Mouse (Mus musculus) midbrain, postnatal 0 days (tissue): ENCODE data around the gene Vdac2. TPM values are rescaled to one million over a fixed set of nuclear protein-coding genes. Genes with fewer than 3 reads are reported as not detected.
A peak's percentile ranks its signal among the peaks of the same experiment; 100 is the strongest.

Source experiments
- ATAC-seq: fragments of 200-750 bp; cut with Nextera tagmentation; 2 replicates; pipeline ENCODE4 v1.8.0; 2017; ENCODE audit warnings: moderate number of reproducible peaks, mild to moderate bottlenecking, moderate TSS enrichment, moderate library complexity; ENCODE audit not compliant: low FRiP score
- DNase-seq: peaks from one replicate; pipeline ENCODE4 v3.0.0-alpha.2; 2015; ENCODE audit warnings: low spot score
- H3K27ac ChIP-seq: fragments of 300-500 bp; sonication (generic); 2 replicates; pipeline ENCODE4 v1.5.1; 2014; ENCODE audit warnings: low read depth, mild to moderate bottlenecking, low read length, mixed read lengths
- H3K27me3 ChIP-seq: fragments of 300-500 bp; sonication (generic); 2 replicates; pipeline ENCODE4 v1.6.1; 2014; ENCODE audit warnings: low read length, control low read depth, mixed read lengths; ENCODE audit not compliant: insufficient read depth
- H3K36me3 ChIP-seq: fragments of 300-500 bp; sonication (generic); 2 replicates; pipeline ENCODE4 v1.6.1; 2014; ENCODE audit warnings: low read length, control low read depth, mixed read lengths; ENCODE audit not compliant: insufficient read depth
- H3K4me1 ChIP-seq: fragments of 300-500 bp; sonication (generic); 2 replicates; pipeline ENCODE4 v1.6.1; 2014; ENCODE audit warnings: mild to moderate bottlenecking, control low read depth, antibody characterized with exemption, low read length, mixed read lengths; ENCODE audit not compliant: insufficient read depth
- H3K4me2 ChIP-seq: fragments of 300-500 bp; sonication (generic); 2 replicates; pipeline ENCODE4 v1.6.1; 2014; ENCODE audit warnings: low read depth, mild to moderate bottlenecking, low read length, mixed read lengths; ENCODE audit not compliant: poor library complexity, severe bottlenecking
- H3K4me3 ChIP-seq: fragments of 300-500 bp; sonication (generic); 2 replicates; pipeline ENCODE4 v1.5.1; 2014; ENCODE audit warnings: low read depth, mild to moderate bottlenecking, low read length, moderate library complexity
- H3K9ac ChIP-seq: fragments of 300-500 bp; sonication (generic); replicated peaks from 2 replicates; pipeline ENCODE4 v1.6.1; 2014; ENCODE audit warnings: mild to moderate bottlenecking, low read length, moderate library complexity, mixed read lengths; ENCODE audit not compliant: poor library complexity, severe bottlenecking
- H3K9me3 ChIP-seq: fragments of 300-500 bp; sonication (generic); 2 replicates; pipeline ENCODE4 v1.6.1; 2016; ENCODE audit warnings: low read length, control low read depth
- CTCF ChIP-seq: IDR thresholded peaks from 2 replicates; pipeline ENCODE4 v1.5.1; 2016; ENCODE audit warnings: antibody characterized with exemption, mild to moderate bottlenecking
- WGBS: fragments of 180-500 bp; shearing (Covaris S2); extraction: QIAGEN DNeasy Blood & Tissue Kit; methylation state at CpG from one replicate; pipeline ENCODE4 v1.1.7; 2014; 5-methylcytosine and 5-hydroxymethylcytosine counted together
- polyA plus RNA-seq: library from polyadenylated mRNA; unstranded; fragments of >200 nt; fragmentation: Nextera tagmentation; extraction: Ambion mirVana; gene quantifications from 2 replicates; pipeline ENCODE4 v1.2.1, GENCODE M21; 2015
- total RNA-seq: library from RNA; depleted of rRNA; stranded (reverse); fragments of >200 nt; gene quantifications from 2 replicates; pipeline ENCODE4 v1.2.3, GENCODE M21; 2014

Gene Vdac2
- total and polyA plus RNA-seq, 2 experiments from 2014 or later: 219 to 300 TPM

DNA sequence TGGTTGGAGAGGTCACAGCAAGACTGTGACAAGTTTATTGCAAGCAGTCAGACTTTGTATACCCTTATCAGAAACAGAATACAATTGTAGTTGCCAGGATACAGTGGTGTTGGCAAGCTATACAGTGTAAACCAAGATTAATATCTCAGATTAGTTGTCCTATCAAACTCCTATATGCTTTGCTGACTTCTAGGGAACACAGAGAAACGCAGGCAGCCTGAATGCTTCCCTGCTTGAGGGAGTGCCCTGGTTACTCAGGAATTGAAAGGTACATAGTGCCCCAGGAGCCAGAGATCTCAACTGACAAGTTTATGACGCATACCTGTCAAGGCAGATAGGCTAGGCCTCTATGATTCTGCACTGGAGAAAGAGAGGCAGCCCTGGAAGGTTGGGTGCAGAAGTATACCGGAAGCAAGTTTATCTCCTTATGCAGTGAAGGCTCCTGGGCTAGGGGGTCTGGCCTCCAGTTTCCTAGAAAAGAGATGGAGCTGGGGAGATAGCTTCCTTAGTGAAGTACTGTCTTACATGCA, 18.3 kb upstream of the Vdac2 start:
- no peak for ATAC-seq
- H3K36me3 ChIP-seq: no peaks in the 10 kb centered on the region
- H3K27ac ChIP-seq: no peak overlapping the region
- no peak overlapping the region for H3K9ac ChIP-seq
- H3K9me3 ChIP-seq: no peaks in the 10 kb centered on the region
- H3K4me2 ChIP-seq: no peak overlapping the region
- no peak for TF ChIP-seq CTCF
- H3K4me1 ChIP-seq: no peaks in the 10 kb centered on the region
- H3K4me3 ChIP-seq: no peak overlapping the region
- H3K27me3 ChIP-seq: no peaks in the 10 kb centered on the region
- no peak for DNase-seq
- 91% methylated on average over 3 of the region's 3 CpGs for WGBS

DNA sequence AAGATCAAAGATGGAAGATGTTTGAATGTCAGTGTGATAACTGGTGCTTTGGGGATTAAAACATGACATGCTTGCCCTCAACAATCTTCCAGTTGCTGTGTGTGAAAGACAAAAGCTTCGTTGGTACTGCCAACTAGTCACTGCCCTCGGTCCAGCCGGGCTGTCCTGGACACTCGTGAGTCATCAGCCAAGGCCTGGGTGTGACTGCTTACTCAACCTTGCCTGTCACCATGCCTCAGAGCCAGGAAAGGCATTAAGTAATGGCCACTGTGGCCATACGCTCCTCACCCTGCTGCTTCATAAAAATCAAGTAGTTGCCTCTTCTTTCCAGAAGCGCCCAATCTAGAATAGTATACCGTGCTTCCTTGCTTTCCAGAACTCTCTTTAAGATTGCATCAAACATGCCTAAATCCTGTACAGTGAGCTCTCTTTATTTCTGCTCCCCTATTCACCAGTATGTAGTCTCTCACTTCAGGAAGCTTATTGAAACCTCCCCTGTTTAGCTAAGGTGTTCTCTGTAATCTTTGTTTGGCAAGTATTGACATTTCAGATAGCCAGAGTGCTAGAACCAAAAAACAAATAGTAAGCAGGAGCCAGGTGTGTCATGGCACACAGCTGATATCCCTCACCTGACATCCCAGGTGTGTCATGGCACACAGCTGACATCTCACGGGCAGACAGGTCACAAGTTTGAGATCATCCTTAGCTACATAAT, 16.7 kb upstream of the Vdac2 start:
- no peak for TF ChIP-seq CTCF
- H3K27ac ChIP-seq: no peak overlapping the region
- H3K9ac ChIP-seq: no peak overlapping the region
- no peak for ATAC-seq
- DNase-seq: no peak
- H3K4me3 ChIP-seq: no peak overlapping the region
- no peaks in the 10 kb centered on the region for H3K4me1 ChIP-seq
- WGBS: 94% methylated on average over 8 of the region's 8 CpGs
- no peaks in the 10 kb centered on the region for H3K9me3 ChIP-seq
- no peaks in the 10 kb centered on the region for H3K27me3 ChIP-seq
- H3K36me3 ChIP-seq: no peaks in the 10 kb centered on the region
- H3K4me2 ChIP-seq: no peak overlapping the region

DNA sequence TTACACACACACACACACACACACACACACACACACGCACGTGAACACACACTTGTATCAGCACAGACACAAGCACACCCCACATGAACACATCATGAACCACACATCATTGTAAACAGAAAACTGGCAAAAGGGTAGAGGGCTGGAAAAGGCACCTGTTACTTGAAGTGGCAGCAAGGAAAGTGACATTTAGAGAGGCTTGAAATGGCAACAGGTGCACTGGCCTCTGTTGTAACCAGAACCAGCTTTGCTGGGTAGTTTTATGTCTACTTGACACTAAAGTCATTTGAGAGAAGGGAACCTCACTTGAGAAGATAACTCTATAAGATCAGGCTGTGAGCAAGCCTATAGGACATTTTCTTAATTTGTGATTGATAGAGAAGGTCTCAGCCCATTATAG, 15.6 kb upstream of the Vdac2 start:
- 97% methylated on average over 2 of the region's 2 CpGs for WGBS
- ATAC-seq (no peak), DNase-seq (no peak)
- Histone ChIP-seq H3K4me1 (no peaks in the 10 kb centered on the region), H3K9ac (no peak overlapping the region), H3K4me2 (no peak overlapping the region), H3K9me3 (no peaks in the 10 kb centered on the region), H3K27ac (no peak overlapping the region), H3K36me3 (no peaks in the 10 kb centered on the region), H3K27me3 (no peaks in the 10 kb centered on the region), H3K4me3 (no peak overlapping the region)
- TF ChIP-seq CTCF: no peak

DNA sequence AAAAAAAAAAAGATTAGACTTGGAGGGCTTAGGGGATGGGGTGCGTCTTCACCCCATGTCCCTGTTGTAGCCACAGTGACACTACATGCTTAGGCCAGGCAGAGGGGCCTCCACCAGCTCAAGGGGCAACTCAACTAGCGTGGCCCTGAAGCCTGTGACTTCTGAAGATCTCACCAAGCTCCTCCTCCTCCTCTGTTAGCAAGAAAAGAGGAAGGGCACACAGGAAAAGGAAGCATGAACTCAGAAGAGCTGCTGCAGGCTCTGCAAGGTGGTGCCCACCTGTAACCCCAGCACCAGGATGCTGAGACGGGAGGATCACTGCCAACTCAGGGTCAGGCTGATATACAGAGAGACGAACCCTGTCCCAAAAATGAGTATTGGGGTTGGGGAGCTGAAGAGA, 13.7 kb upstream of the Vdac2 start:
- 83% methylated on average over 4 of the region's 4 CpGs for WGBS
- H3K27me3 ChIP-seq: no peaks in the 10 kb centered on the region
- H3K27ac ChIP-seq: no peak overlapping the region
- no peak overlapping the region for H3K9ac ChIP-seq
- ATAC-seq: no peak
- no peak overlapping the region for H3K4me3 ChIP-seq
- TF ChIP-seq CTCF: no peak
- H3K9me3 ChIP-seq: no peaks in the 10 kb centered on the region
- DNase-seq: no peak
- H3K4me2 ChIP-seq: no peak overlapping the region
- no peaks in the 10 kb centered on the region for H3K4me1 ChIP-seq
- H3K36me3 ChIP-seq: no peaks in the 10 kb centered on the region

DNA sequence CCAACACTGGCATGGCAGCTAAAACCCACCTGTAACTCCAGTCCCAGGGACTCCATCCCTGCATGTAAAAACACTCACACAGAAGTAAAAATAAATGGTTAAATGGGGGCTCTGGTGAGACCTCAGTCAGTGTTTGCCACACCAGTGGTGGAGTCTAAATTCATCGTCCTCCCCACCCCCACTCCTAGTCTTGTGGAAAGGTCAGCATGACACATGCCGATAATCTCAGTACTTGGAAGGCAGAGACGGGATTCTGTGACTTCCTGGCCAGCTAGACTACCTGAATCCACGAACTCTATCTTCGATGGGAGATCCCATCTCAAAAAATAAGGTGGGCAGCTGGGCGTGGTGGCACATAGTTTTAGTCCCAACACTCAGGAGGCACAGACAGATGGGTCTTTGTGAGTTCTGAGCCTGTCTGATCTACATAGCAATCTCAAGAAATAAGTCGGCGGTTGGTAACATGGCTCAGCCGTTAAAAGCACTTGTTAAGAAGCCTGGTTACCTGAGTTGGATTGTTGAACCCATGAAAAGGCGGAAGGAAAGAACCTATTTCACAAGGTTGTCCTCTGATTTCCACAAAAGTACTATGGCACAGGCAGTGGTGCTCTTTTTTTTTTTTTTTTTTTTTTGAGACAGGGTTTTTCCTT, 13.2 kb upstream of the Vdac2 start:
- TF ChIP-seq CTCF: no peak
- H3K27me3 ChIP-seq: no peaks in the 10 kb centered on the region
- H3K27ac ChIP-seq: no peak overlapping the region
- no peak overlapping the region for H3K4me3 ChIP-seq
- no peak overlapping the region for H3K4me2 ChIP-seq
- ATAC-seq: no peak
- H3K9ac ChIP-seq: no peak overlapping the region
- WGBS: 87% methylated on average over 10 of the region's 10 CpGs
- DNase-seq: no peak
- no peaks in the 10 kb centered on the region for H3K36me3 ChIP-seq
- H3K9me3 ChIP-seq: no peaks in the 10 kb centered on the region
- H3K4me1 ChIP-seq: no peaks in the 10 kb centered on the region

DNA sequence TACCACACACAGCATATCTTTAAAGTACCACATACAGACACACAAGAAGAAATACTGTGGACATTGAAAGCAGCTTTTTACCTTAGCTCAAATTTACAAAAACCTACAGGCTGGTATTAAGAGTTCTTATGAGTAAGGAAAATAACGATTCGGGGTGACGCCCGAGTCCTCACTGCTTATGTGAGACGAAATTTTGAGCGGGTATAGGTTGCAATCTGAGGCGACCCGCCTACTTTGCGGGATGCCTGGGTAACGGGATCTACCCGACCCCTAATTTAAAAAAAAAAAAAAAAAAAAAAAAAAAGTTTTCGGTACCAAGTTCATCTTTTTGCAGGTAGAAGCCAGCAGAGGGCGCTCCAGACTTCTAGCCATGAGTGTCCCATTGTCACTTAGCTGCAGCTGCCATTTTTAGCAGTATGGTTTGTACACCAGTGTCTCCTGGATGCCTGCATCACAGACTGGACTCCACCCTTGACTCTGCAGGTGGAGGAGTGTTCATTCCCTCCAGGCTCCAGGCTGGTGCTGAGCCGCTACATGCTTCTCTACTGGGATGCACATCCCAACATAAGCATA, 12.4 kb upstream of the Vdac2 start:
- no peak overlapping the region for H3K4me3 ChIP-seq
- H3K4me1 ChIP-seq: no peaks in the 10 kb centered on the region
- no peak overlapping the region for H3K4me2 ChIP-seq
- no peak overlapping the region for H3K27ac ChIP-seq
- H3K9ac ChIP-seq: no peak overlapping the region
- no peaks in the 10 kb centered on the region for H3K27me3 ChIP-seq
- peak; percentile 53; the same call in 1 of the 2 replicates for TF ChIP-seq CTCF
- no peaks in the 10 kb centered on the region for H3K9me3 ChIP-seq
- DNase-seq: peak; percentile 53
- 25% methylated on average over 14 of the region's 14 CpGs for WGBS
- ATAC-seq: no peak
- H3K36me3 ChIP-seq: no peaks in the 10 kb centered on the region
